Mouse (Mus musculus): ENCODE results near the gene Snapin.

Gene Snapin

DNA sequence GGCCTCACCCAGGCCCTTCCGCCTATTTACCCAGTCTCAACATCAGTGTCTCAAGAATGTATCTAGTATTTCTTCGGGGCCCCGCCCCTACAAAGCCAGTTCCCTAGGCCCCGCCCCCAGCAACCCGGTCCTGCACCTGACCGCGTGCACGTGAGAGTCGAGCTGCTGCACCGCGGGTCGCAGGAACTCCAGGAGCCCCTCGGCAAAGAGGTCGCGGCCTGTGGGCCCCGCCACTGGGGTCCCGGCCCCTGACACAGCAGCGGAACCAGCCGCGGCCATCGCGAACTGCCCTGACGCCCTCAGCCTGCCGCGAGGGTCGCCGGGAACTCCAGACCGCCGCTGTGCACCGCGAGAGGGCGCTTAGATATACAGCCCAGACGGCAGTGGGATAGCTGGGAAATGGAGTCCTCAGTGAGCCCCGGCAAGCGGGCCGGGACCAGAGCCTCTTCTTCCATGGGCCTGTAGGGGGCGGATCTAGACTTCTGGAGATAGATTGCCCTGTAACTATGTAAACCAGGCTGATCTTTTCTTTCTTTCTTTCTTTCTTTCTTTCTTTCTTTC is at the start of gene Snapin:
TSS of gene Snapin (minus strand) at position 338 of the 561 bp plus-strand sequence.
- DNase-seq (ENCODE audit: low spot score), result peak; percentile 88

DNA sequence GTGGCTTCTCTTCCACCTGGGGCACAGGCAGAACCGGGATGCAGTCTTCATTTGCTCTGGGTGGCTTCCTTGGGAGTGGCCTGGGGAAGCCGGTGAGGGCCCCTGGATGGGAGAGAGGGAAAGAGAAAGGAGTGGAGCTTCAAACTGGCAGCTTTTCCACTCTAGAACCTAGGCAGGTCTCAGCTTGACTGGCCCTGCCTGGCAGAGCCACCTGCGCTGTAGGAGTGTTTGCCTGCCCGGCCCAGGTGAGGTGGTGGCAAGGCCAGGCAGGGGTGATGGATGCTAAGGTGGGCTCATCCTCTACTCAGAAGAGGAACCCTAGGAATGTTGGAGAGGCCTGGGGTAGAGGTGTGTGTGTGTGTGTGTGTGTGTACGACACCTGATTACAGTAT is 47.1 kb upstream of the Snapin start:
- no peak for DNase-seq (ENCODE audit: low spot score)

DNA sequence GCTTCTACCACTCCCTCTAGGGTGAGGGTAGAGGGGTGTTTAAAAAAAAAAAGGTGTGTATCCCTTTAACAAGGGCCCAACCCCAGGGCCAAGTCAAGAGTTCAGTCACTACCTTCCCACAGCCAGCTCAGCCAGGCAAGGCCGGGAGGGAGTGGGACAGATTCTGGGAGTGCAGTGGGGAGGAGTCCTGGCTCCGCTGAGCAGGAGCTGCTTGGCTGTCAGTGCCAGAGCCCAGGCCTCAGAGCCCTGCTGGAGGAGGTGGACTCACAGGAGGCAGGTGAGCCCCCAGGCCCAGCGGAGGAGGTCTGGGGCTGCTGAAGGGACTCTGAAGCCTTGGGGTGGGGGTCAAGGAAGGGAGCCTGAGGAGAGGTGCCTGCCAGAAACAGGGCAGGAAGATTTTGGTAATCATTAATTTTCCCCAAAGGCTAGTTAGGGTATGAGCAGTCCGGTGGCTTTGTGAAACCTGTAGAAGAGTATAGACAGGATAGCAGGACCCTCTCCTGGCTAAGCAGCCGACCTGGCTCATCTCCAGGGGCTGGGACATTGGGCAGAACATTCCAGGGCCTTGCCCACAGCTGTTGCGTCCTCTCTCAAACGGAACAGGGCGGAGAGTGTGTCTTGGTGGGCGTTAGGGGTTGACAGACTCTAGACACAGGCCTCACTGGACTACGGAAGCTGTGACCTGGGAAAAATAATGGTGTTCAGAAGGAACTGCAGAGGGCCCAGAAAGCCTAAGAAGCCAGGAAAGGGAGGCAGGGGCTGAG is 46.5 kb upstream of the Snapin start, which contains the start of gene S100a16:
TSS of gene S100a16 (plus strand) at position 114 of the 764 bp plus-strand sequence.
- DNase-seq (ENCODE audit: low spot score), result peak; percentile 44

DNA sequence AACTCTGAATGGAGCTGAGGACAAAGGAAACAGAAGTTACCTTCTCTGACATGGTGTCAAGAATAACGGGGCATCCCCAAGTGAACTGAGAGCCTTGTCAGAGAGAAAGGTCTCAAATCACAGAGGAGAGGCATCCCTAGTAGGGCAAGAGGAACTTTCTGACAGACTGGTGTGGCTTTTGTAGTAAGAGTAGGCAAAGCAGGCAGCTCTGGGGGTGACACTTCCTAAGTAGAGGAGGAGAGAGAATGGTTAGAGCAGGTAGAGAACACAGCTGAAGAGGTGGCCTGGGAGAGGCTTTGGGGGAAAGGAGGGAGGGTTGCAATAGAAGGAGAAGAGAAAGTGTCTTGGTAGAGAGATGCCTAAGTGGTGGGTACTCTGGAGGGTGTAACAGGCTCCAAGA is 44.6 kb upstream of the Snapin start:
- no peak for DNase-seq (ENCODE audit: low spot score)

DNA sequence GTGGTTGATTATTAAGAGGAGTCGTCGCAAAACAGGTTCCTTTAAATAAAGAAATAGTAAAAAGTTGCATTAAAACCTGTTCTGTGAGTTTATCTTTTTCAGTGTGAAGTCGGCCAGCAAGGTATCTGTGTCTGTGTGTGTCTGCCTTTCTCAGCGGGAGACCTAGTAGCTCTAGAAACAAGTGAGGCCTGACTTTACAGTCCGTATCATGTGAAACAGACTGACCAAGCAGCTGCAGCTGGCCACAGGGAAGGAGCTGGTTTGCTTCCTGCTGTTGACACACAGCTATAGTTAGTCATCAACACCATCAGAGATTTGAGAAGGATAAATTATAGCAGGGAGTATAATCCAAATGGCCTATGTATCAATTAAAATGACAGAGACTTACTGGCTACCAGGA is 40.9 kb upstream of the Snapin start:
- no peak for DNase-seq (ENCODE audit: low spot score)

DNA sequence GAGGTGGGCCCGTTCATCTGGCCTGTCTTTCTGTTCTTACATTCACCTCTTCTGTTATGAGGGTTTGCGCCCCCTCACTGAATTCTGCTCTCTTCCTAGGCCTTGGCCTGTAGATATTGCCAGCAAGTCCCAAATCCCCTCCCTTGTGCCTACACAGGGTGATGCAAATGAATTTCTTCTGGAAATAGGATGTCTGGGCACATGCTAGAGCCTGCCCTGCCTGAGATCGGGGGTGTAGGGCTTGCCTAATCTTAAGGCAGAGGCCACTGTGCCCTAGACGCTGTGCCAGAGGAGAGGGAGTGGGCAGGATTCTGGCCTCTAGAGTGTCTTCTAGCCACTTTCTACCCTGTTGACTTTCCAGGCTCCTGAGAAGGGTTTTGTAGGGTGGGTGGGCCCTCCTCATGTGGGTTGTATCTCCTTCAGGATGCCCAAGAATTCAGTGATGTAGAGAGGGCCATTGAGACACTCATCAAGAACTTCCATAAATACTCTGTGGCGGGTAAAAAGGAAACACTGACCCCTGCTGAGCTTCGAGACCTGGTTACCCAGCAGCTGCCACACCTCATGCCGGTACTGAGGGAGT is 36.5 kb upstream of the Snapin start:
- DNase-seq (ENCODE audit: low spot score), result no peak

DNA sequence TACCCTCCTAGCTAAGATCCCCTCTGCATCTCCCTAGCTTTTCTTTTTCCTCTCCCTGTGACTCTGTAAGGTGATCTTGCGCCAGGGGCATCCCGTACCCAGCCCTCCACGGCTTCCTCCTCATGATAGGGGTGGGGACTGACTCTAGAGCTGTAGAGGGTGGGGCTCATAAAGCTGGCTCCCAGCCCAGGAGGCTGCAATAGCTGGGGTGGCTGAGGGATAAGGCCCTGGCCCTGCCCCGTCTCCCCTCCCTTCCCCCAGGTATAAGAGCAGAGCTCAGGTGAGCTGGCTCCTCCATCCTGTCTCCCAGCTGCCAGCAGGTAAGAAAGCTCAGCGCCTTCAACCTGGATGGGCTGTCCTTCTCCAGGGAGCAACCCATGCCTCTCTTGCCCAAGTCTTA is 35.7 kb upstream of the Snapin start, which contains the start of gene S100a14:
TSS of gene S100a14 (plus strand) at position 277 of the 400 bp plus-strand sequence.
- no peak for DNase-seq (ENCODE audit: low spot score)

DNA sequence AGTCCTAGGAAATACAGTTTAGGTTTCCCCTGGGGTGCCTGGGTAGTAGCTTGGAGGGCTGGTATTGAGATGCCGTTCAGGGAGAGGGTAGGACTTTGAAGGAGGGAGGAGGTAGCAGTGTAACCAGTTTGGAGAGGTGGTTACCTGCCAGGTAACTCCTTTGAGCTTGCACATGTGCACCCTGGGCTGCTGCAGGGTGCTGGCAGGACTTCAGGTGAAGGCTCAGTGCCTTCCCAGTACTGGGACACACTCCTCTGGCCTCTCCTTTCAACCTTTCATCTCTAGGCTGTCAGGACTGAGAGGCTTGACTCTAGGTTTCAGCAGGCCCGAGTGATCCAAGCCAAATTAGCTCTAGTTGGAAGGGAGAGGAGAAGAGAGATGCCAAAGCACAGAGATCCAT is 35.2 kb upstream of the Snapin start:
- no peak for DNase-seq (ENCODE audit: low spot score)

DNA sequence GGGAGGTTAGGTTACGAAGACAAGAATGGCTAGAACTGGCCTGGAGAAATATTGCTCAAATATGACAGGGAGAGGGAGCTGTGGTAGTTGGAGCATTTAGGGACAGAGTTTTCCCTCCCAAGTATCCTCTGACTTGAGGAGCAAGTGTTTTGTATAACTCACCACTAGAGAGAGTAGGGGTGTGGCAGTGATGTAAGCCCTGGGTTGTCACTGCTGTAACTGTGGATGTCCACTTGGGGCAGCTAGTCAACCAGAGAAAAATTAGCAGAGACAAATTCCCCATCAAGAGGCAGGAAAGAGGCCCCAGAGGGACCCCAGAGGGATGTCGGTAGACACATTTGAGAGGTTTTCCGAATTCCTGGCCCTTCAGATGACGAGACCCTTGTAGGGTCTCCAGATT is 34.6 kb upstream of the Snapin start:
- DNase-seq (ENCODE audit: low spot score), result no peak

DNA sequence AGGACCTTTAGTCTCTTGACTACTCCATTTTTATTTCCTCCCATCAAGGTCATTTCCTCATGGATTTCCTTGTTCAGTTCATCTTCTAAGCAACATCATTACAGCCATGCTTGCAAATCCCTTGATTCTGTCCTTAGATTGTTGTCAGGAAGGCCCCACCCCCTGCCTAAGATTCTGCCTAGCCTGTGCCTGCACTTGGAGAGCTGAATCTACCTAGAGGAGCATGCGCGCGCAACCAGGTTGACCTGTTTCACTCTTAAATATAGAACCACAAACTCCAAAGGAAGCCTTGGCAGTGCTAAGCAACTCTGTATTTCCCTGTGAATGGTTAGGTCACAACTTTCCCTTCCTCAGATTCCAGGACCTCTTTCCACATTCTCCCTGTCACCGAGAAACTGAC is 26.9 kb upstream of the Snapin start:
- DNase-seq (ENCODE audit: low spot score), result no peak

DNA sequence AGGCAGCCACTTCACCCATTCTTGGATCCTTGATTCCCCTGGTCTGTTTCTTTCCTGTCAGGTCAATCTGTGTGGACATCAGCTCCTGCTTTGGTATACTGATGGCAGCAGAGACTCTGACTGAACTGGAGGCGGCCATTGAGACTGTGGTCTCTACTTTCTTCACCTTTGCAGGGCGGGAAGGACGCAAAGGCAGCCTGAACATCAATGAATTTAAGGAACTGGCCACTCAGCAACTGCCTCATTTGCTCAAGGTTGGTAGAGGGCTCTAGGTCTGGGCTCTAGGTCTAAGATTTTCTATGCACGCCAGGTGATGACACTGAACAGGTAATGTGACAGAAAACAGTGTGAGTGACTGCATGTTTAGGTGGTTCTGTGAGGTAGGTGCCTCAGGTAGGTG is 25.0 kb upstream of the Snapin start:
- no peak for DNase-seq (ENCODE audit: low spot score)

DNA sequence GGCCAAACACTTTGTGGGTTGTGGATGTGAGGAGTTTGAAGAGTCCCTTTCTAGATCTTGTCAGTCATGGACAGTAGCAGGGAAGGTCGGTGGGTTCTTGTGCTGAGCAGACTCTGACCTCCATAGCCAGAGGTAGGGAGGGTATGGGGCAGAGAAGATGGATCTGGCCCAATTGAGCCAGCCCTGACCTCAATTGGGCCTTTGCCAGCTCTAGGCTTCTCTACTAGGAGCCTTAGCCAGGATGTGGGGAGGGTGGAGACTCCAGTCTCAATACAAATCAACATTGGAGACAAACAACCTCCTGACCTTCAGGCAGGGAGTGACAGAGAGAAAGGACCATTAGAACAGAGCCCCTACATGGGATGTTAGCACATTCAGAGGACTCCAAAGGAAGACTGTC is 24.4 kb upstream of the Snapin start:
- no peak for DNase-seq (ENCODE audit: low spot score)

DNA sequence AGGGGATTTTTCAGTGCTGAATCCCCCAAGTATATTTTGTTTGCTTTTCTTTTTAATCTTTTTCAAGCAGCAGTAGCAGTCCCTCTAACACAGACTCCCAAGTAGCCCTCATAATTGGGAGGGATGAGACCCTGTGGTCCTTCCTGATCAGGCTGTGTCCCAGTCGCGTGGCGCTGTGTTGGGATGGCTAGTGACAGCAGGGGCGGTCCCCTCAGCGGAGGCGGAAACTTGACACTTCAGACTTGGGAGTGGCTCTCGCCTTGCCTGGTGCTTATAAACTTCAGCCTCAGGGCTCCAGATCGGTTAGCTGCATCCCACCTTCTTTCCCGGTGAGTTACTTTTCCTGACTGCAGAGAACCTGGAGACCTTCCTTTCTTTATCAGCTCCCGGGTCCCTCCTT is 23.9 kb upstream of the Snapin start:
- no peak for DNase-seq (ENCODE audit: low spot score)

DNA sequence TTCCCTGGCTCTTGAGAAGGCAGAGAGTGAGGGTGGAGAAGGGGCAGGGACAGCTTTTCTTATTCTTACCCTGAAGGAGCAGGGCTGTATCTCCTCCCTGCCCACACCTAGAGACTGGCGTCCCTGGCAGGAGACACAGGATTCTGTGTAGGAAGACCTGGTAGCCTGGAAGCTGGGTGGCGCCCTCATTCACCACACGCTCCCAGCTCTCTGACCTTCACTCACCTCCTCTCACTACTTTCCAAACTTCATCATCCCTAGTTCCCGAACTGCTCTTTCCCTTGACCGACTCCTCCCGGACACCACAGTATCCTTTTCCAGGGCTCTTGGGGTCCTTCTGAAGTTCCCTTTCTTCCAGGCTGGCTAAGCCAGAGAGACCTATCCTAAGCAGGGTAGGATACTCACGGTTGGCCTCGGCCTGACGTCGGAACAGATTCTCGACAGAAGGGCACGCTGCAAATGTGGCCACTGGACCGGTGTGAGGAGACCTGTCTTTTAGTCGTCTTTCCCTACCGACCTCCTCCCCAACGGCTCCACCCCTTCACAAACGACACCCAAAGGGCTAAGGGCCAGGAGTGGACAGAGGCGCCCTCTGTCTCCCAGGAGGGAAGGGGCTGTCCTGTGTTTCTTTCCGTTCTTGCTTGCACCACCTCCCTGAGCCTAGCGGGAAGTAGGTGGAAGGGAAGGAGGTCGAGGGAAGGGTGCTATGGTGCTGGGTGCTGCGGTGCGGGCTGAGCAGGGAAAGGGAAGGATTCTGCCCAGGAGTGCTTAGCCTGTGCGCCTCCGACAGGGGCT is 23.2 kb upstream of the Snapin start, which contains the start of the genes S100a1 and S100a13:
TSS of gene S100a1 (minus strand) at position 597 of the 795 bp plus-strand sequence.
TSS of gene S100a13 (plus strand) at position 640 of the 795 bp plus-strand sequence.
- no peak for DNase-seq (ENCODE audit: low spot score)

DNA sequence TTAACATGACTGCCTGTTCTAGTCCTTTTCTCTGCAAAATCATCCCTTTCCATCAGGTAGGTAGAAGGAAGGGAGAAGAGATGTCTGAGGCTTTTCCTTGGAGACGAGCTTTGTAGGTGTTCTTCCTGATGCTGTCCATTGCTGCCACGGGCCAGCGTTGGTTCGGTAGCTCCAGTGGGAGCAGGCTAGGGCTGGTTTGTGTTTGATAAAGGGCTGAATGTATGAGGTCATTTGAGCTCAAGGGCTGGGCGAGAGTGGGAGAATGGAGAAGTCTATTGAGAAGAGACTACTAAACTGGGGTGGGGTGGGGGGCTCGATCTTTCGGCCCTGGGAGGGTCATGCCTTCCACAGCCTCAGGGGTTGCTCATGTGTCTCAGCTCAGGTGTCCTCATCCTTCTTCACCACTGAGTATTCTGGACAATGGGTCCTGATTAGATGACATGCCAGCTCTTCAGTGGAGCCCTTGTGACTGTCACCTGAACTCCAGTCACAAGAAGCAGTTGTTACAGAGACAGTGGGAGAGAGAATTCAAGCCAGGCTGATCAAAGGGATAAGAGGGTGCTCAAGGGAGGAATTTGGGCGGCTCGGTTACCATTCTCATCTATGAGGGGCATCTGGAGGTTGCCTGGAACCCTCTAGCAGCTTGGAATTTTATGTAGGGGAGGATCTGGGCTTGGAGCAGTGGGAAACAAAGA is 22.3 kb upstream of the Snapin start:
- DNase-seq (ENCODE audit: low spot score), result no peak

DNA sequence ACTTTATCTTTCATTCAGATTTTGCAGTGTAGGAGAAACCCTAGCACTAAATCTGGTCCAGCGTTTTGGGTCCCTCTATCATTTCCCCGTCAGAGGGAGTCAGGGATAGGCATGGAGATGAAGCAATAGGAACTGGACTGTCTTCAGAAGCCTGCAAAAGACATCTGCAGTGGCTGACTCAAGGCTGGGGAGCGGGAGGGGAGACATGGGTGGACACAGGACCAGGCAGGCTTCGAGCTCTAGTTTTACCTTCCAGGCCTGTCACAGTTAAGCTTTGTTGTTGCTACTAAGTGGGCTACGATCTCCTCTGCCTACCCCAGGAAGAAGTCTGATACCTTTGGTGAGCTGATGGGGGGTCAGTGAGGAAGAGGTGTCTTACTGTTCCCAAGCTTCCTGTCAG is 21.4 kb upstream of the Snapin start:
- no peak for DNase-seq (ENCODE audit: low spot score)

DNA sequence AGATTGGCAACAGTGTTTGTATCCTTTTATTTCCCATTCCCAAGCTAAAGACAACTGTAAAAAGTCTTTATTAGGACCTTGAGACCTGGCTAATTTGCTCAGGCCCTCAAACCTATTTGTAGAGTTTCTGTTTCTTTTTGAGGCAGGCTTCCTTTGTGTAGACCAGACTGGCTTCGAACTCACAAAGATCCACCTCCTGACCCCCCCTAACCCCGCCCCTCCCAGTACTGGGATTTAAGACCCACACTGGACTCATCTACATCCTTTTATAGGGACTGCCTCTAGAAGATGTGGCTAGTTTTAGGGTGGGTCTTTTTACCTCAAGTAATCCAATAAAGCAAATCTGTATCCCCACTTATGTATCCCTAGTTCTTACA is 18.9 kb upstream of the Snapin start:
- DNase-seq (ENCODE audit: low spot score), result no peak

DNA sequence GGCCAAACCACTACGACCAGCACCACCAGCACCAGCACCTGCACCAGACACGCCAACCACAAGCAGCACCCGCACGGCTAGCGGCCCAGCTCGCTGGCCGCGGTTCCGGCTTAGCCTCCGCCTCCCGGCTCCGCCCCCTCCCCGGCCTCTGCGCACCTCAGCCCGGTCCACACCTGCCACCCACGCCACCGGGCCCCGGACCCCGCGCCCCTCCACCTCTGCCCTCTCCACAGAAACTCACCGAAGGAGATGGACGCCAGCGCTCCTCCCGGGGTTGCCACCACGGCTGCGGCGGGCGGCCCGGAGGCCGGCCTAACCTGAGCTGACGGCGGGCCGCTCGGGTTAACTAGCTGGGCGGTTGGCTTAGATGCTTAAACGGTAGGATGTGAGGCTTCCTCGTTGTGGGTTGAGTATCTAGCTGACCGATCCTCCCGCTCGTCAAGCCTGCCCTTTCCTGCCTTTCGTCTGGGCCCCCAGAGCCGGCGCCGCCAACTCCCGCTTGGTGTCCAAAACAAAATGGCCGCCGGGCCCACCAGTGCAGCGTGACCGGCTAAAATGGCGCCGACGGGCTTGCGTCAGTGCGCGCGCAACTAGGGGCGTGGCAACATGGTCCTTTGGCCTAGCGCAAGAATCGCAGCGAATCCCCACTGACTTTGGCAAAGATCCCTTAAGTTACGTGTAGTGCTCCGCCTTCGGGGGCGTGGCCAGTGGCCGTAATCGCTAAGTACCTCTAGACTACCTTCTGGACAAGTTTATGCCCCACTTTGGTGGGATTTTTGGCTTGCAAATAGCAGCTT is 18.3 kb upstream of the Snapin start, which contains the start of gene Chtop:
TSS of gene Chtop (minus strand) at position 549 of the 797 bp plus-strand sequence.
- peak; percentile 97 for DNase-seq (ENCODE audit: low spot score)

DNA sequence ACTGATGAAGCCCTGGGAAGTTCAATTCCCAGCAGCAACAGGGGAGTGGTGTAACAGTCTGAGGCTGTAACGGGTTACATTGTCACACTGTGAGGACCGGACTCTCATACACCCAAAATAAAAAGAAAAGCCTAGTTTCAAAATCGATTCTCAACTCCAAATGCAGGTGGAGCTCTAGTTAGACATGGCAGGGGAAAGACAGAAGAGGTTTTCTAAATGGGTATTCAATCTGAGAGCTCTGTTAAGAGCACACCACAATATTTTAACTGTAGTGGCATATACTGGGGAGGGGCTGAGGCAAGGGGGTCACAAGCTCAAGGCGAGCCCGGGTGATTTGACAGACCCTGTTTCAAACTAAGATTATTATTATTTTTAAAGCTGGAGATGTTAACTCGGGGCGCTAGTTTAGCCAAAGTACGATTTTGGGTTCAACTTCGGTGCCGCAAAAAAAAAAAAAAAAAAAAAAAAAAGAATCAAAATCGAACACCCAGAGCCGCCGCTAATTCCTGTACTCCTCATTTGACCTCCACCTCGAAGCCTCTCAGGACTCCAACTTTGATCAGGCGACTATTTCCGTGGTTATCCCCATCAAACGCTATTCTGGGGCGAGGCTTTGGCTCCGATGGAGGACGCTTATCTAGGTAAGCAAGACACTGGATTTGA is 17.6 kb upstream of the Snapin start:
- no peak for DNase-seq (ENCODE audit: low spot score)

DNA sequence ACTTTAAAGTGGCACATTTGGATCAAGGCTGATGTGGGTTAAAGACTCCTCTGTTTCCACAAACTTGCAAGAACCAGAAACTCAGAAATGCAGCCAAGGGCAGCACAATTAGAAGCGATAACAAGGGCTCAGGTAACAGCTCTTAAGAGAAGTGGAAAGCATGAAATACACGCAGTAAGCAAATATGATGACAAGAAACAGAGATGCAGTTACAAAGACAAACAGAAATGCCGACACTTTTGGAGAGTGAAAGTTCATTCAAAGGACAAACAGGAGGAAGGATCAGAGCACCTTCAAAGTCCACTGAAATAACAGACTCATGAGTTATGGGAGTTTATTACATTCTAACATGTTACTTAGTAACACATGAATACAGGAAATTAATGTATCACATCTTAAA is 15.5 kb upstream of the Snapin start:
- DNase-seq (ENCODE audit: low spot score), result no peak
